Mouse (Mus musculus): Measurements from ENCODE around the gene Hs3st6. TPM values are rescaled to one million over a fixed set of nuclear protein-coding genes. Genes with fewer than 3 reads are reported as not detected.

Hs3st6 gene
- polyA plus RNA-seq, 1 experiment from 2014 or later: 0.50 TPM

GRCm38 (mm10) chr17:24796969-24797368, 44.2 kb downstream of the Hs3st6 start:
- no peak overlapping the region for H3K27ac ChIP-seq
- H3K4me1 ChIP-seq: no peaks in the 10 kb centered on the region
- no peak overlapping the region for H3K4me3 ChIP-seq
- 80% methylated on average over 3 of the region's 3 CpGs for WGBS
- H3K36me3 ChIP-seq (replicated peaks): no peaks in the 10 kb centered on the region
- no peaks in the 10 kb centered on the region for H3K27me3 ChIP-seq (ENCODE audit: poor library complexity, severe bottlenecking)
- no peaks in the 10 kb centered on the region for H3K9me3 ChIP-seq
- DNase-seq (ENCODE audit: extremely low spot score, low spot score): no peak

DNA sequence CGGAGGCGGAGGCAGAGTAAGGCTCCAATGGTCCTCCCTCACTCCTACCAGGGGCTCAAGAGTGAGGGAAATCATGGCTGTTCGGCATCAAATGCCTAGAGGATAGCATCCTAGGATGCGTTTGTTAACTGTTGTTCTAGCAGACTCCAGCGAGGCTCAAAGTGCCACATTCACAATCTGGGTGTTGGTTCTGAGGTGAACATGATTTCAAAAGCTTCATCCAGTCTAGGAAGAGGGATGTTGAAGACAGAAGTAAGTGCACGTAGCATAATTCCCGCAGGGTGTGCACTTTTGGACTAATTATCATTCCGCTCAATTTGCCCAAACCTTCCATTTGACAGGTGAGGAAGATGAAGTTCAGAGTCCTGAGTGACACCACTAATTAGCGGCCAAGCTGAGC, 45.4 kb downstream of the Hs3st6 start:
- Histone ChIP-seq H3K36me3 (replicated peaks) (no peaks in the 10 kb centered on the region), H3K4me3 (no peak overlapping the region), H3K27me3 (ENCODE audit: poor library complexity, severe bottlenecking) (peaks cover 10% of the 10 kb centered on the region), H3K9me3 (no peaks in the 10 kb centered on the region), H3K27ac (no peak overlapping the region), H3K4me1 (no peaks in the 10 kb centered on the region)
- DNase-seq (ENCODE audit: extremely low spot score, low spot score): no peak
- WGBS: 63% methylated on average over 9 of the region's 9 CpGs

GRCm38 (mm10) chr17:24799476-24799875, 46.7 kb downstream of the Hs3st6 start:
- Histone ChIP-seq H3K36me3 (replicated peaks) (no peaks in the 10 kb centered on the region), H3K4me3 (no peak overlapping the region), H3K9me3 (no peaks in the 10 kb centered on the region), H3K4me1 (peaks cover 6% of the 10 kb centered on the region), H3K27me3 (ENCODE audit: poor library complexity, severe bottlenecking) (peaks cover 22% of the 10 kb centered on the region), H3K27ac (no peak overlapping the region)
- 88% methylated on average over 4 of the region's 4 CpGs for WGBS
- DNase-seq (ENCODE audit: extremely low spot score, low spot score): no peak

GRCm38 (mm10) chr17:24800524-24800923, 47.7 kb downstream of the Hs3st6 start:
- Histone ChIP-seq H3K27ac (no peak overlapping the region), H3K9me3 (no peaks in the 10 kb centered on the region)
- 59% methylated on average over 3 of the region's 3 CpGs for WGBS

DNA sequence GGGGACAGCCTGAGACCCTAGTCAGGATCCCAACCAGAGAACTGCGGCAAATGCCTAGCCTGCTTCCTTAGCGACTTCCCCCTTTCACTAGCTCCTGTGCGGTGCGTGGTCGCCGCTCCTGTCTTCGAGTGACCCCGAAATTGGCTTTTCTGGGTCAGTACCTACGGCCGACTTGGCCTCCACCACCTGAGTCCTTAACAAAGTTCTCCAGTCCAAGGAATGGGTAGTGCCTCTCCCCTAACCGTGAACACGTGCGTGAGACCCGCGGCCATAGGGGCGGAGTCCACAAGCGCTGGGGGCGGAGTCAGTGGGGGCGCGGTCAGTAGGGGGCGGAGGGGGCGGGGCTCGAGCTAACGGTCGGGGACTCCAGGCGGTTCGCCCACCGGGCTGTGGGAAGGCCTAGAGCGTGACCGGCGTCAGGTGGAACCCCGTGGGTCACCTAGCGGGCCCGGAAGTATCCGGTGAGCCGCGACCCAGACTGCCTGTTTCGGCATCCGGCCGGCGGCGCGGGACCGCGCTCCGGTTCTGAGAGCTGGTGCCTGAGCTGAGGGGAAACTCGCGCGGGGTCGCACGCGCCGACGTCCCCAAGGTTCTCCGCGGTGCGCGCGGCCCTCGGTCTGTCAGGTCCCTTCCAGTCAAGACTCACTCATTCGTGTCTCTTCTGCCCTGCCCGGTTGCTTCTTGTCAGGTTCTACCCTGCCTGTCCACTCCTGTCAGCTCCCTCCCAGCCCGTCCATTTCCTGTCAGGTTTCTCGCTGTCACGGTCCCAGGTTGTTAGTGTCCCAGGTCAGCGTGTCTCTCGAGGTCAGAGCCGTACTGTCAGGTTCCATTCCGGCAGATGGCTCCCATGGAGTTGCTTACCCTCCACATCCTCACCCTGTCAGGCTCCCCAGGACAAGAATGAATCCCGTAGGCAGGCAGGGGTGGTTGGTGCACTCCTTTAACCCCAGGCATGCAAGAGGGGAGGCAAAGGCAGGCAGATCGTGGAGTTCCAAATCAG, 51.5 kb downstream of the Hs3st6 start, which contains the start of gene Meiob:
Meiob (plus strand) TSS at position 338 of the 1,000 bp plus-strand sequence.
- Histone ChIP-seq H3K27me3 (ENCODE audit: poor library complexity, severe bottlenecking) (peaks cover 55% of the 10 kb centered on the region), H3K4me3 (peak within 1 kb of the TSS; percentile 68), H3K36me3 (replicated peaks) (no peaks in the 10 kb centered on the region), H3K9me3 (no peaks in the 10 kb centered on the region), H3K4me1 (peaks cover 10% of the 10 kb centered on the region), H3K27ac (peak within 1 kb of the TSS; percentile 79)
- peak; percentile 82 for DNase-seq (ENCODE audit: extremely low spot score, low spot score)
- under 1% methylated on average over 71 of the region's 71 CpGs for WGBS

More at GRCm38 (mm10) chr17:24800524-24800923, 47.7 kb downstream of the Hs3st6 start:
- no peak overlapping the region for H3K4me3 ChIP-seq
- peaks cover 10% of the 10 kb centered on the region for H3K4me1 ChIP-seq
- H3K36me3 ChIP-seq (replicated peaks): no peaks in the 10 kb centered on the region
- H3K27me3 ChIP-seq (ENCODE audit: poor library complexity, severe bottlenecking): peaks cover 33% of the 10 kb centered on the region
- DNase-seq (ENCODE audit: extremely low spot score, low spot score): no peak

Other genes with a start within 250 kb of the Hs3st6 start
- 128 and 132 TPM in 2 replicates for gene Traf7, start 225.1 kb upstream of the Hs3st6 start, polyA plus RNA-seq (2016; fragmentation: Nextera tagmentation; extraction: Ambion mirVana)
- 1.9 and 3.5 TPM in 2 replicates for gene Rab26, start 218.8 kb upstream of the Hs3st6 start, polyA plus RNA-seq (2016; fragmentation: Nextera tagmentation; extraction: Ambion mirVana)
- gene Pkd1, start 203.2 kb upstream of the Hs3st6 start, polyA plus RNA-seq (2016; fragmentation: Nextera tagmentation; extraction: Ambion mirVana): 12.9 and 16.3 TPM in 2 replicates
- gene Tsc2, start 120.4 kb upstream of the Hs3st6 start, polyA plus RNA-seq (2016; fragmentation: Nextera tagmentation; extraction: Ambion mirVana): 75.3 and 75.4 TPM in 2 replicates
- 26.9 and 29.5 TPM in 2 replicates for gene Nthl1, start 120.3 kb upstream of the Hs3st6 start, polyA plus RNA-seq (2016; fragmentation: Nextera tagmentation; extraction: Ambion mirVana)
- gene Slc9a3r2, start 102.7 kb upstream of the Hs3st6 start, polyA plus RNA-seq (2016; fragmentation: Nextera tagmentation; extraction: Ambion mirVana): 25.9 and 27.1 TPM in 2 replicates
- not detected in 2 replicates for gene Npw, start 94.5 kb upstream of the Hs3st6 start, polyA plus RNA-seq (2016; fragmentation: Nextera tagmentation; extraction: Ambion mirVana)
- 27.5 and 30.6 TPM in 2 replicates for gene Zfp598, start 83.3 kb upstream of the Hs3st6 start, polyA plus RNA-seq (2016; fragmentation: Nextera tagmentation; extraction: Ambion mirVana)
- 9.7 and 11.0 TPM in 2 replicates for gene Syngr3, start 63.0 kb upstream of the Hs3st6 start, polyA plus RNA-seq (2016; fragmentation: Nextera tagmentation; extraction: Ambion mirVana)
- gene Gfer, start 56.8 kb upstream of the Hs3st6 start, polyA plus RNA-seq (2016; fragmentation: Nextera tagmentation; extraction: Ambion mirVana): 57.7 and 60.3 TPM in 2 replicates
- gene Noxo1, start 56.8 kb upstream of the Hs3st6 start, polyA plus RNA-seq (2016; fragmentation: Nextera tagmentation; extraction: Ambion mirVana): 0.79 and 1.0 TPM in 2 replicates
- 162 and 167 TPM in 2 replicates for gene Tbl3, start 45.3 kb upstream of the Hs3st6 start, polyA plus RNA-seq (2016; fragmentation: Nextera tagmentation; extraction: Ambion mirVana)
- gene Rnf151, start 34.9 kb upstream of the Hs3st6 start, polyA plus RNA-seq (2016; fragmentation: Nextera tagmentation; extraction: Ambion mirVana): 0.43 and 0.69 TPM in 2 replicates
- 1,888 and 1,960 TPM in 2 replicates for gene Rps2, start 34.9 kb upstream of the Hs3st6 start, polyA plus RNA-seq (2016; fragmentation: Nextera tagmentation; extraction: Ambion mirVana)
- gene Ndufb10, start 28.5 kb upstream of the Hs3st6 start, polyA plus RNA-seq (2016; fragmentation: Nextera tagmentation; extraction: Ambion mirVana): 190 and 194 TPM in 2 replicates
- not detected in 2 replicates for gene Rpl3l, start 25.2 kb upstream of the Hs3st6 start, polyA plus RNA-seq (2016; fragmentation: Nextera tagmentation; extraction: Ambion mirVana)
- 22.2 and 22.8 TPM in 2 replicates for gene Msrb1, start 16.3 kb upstream of the Hs3st6 start, polyA plus RNA-seq (2016; fragmentation: Nextera tagmentation; extraction: Ambion mirVana)
- gene Meiob, start 51.3 kb downstream of the Hs3st6 start, polyA plus RNA-seq (2016; fragmentation: Nextera tagmentation; extraction: Ambion mirVana): 0.09 TPM in 1 of 2 replicates, not detected in the other
- 24.5 and 26.4 TPM in 2 replicates for gene Hagh, start 87.2 kb downstream of the Hs3st6 start, polyA plus RNA-seq (2016; fragmentation: Nextera tagmentation; extraction: Ambion mirVana)
- gene Fahd1, start 97.4 kb downstream of the Hs3st6 start, polyA plus RNA-seq (2016; fragmentation: Nextera tagmentation; extraction: Ambion mirVana): 16.6 and 19.0 TPM in 2 replicates
- gene Igfals, start 113.0 kb downstream of the Hs3st6 start, polyA plus RNA-seq (2016; fragmentation: Nextera tagmentation; extraction: Ambion mirVana): 0.17 and 0.36 TPM in 2 replicates
- gene Nubp2, start 133.4 kb downstream of the Hs3st6 start, polyA plus RNA-seq (2016; fragmentation: Nextera tagmentation; extraction: Ambion mirVana): 81.3 and 82.5 TPM in 2 replicates
- 42.8 and 45.3 TPM in 2 replicates for gene Spsb3, start 133.7 kb downstream of the Hs3st6 start, polyA plus RNA-seq (2016; fragmentation: Nextera tagmentation; extraction: Ambion mirVana)
- gene Eme2, start 142.1 kb downstream of the Hs3st6 start, polyA plus RNA-seq (2016; fragmentation: Nextera tagmentation; extraction: Ambion mirVana): 30.3 and 30.4 TPM in 2 replicates
- 100 and 103 TPM in 2 replicates for gene Mrps34, start 142.1 kb downstream of the Hs3st6 start, polyA plus RNA-seq (2016; fragmentation: Nextera tagmentation; extraction: Ambion mirVana)
- 50.1 and 51.8 TPM in 2 replicates for gene Nme3, start 143.5 kb downstream of the Hs3st6 start, polyA plus RNA-seq (2016; fragmentation: Nextera tagmentation; extraction: Ambion mirVana)
- 36.2 and 37.3 TPM in 2 replicates for gene Mapk8ip3, start 184.0 kb downstream of the Hs3st6 start, polyA plus RNA-seq (2016; fragmentation: Nextera tagmentation; extraction: Ambion mirVana)
- gene Jpt2, start 207.7 kb downstream of the Hs3st6 start, polyA plus RNA-seq (2016; fragmentation: Nextera tagmentation; extraction: Ambion mirVana): 502 and 521 TPM in 2 replicates